Mouse (Mus musculus): Measurements from ENCODE around the gene Pde4d.

The Pde4d gene

DNA sequence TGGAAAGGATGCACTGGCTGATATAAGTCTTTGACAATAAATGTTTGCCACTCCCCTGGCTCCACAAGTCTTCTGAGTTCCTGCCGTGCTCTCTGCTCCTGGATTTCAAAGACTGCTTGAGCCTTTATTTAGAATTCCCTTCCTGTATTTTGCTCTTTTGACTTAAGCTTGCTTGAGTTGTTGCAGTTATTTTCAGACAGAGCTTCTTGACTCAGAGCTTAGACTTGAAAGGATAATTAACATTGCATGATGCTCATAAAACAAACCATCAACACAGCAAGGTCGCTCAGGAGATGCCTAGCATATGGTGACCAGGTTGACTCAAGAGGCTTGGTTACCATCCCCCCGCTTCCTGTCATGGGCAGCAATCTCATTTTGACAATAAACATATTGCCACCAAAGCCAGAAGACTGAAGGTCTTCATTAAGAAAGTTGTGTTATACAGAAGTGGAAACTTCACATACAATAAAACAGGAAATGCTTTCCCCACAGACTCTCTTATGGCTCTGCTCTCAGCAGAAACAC is 1544.6 kb downstream of the Pde4d start:
- no peak for DNase-seq (ENCODE audit: low read depth, low spot score)

- no peak for DNase-seq (ENCODE audit: low read depth, low spot score)
These were observed 1552.3 kb downstream of the Pde4d start for GRCm38 (mm10) chr13:110002081-110002480.

All from CD4-positive helper T cell, adult 2 months (primary cell).